Mouse (Mus musculus) ES-E14 (cell line): ENCODE measurements around the gene Il34. TPM values are rescaled to one million over a fixed set of nuclear protein-coding genes. Genes with fewer than 3 reads are reported as not detected.
A peak's percentile ranks its signal among the peaks of the same experiment; 100 is the strongest.

Source experiments
- DNase-seq: peaks from one replicate; pipeline ENCODE4 v3.0.0-alpha.2; 2013; ENCODE audit warnings: low read depth, low spot score
- H3K27ac ChIP-seq: 2 replicates; pipeline ENCODE4 v1.5.1; 2012; ENCODE audit warnings: low read depth, mild to moderate bottlenecking, low read length, moderate library complexity, mixed read lengths; ENCODE audit not compliant: poor library complexity, insufficient read depth, severe bottlenecking
- H3K36me3 ChIP-seq: 2 replicates; pipeline ENCODE4 v1.6.1; 2012; ENCODE audit warnings: mild to moderate bottlenecking, low read length, moderate library complexity, mixed read lengths; ENCODE audit not compliant: control insufficient read depth, poor library complexity, insufficient read depth, severe bottlenecking
- H3K4me1 ChIP-seq, 2 experiments: fragments of 150-350 bp in 1 of 2; sonication (generic) in 1 of 2; 2 replicates each; pipeline ENCODE4 v1.6.1; 2012; ENCODE audit warnings: low read length in 2 of 2, mild to moderate bottlenecking in 1 of 2, mixed read lengths in 1 of 2; ENCODE audit not compliant: control insufficient read depth in 2 of 2, insufficient read depth in 2 of 2, poor library complexity in 1 of 2
- H3K4me3 ChIP-seq, 2 experiments: fragments of 150-350 bp in 1 of 2; sonication (generic) in 1 of 2; 2 replicates each; pipeline ENCODE4 v1.5.1; 2012; ENCODE audit warnings: low read length in 2 of 2, low read depth in 1 of 2, mild to moderate bottlenecking in 1 of 2, mixed read lengths in 1 of 2; ENCODE audit not compliant: insufficient read depth in 1 of 2, poor library complexity in 1 of 2, severe bottlenecking in 1 of 2
- H3K9ac ChIP-seq: 2 replicates; pipeline ENCODE4 v1.6.1; 2012; ENCODE audit warnings: low read depth, mild to moderate bottlenecking, low read length, mixed read lengths; ENCODE audit not compliant: poor library complexity, insufficient read depth, severe bottlenecking
- H3K9me3 ChIP-seq: fragments of 150-350 bp; sonication (generic); 2 replicates; pipeline ENCODE4 v1.6.1; 2012; ENCODE audit warnings: low read depth, mild to moderate bottlenecking, low read length; ENCODE audit not compliant: control insufficient read depth, insufficient read depth
- CHD2 ChIP-seq: IDR thresholded peaks from 2 replicates; pipeline ENCODE4 v1.6.1; 2014; ENCODE audit warnings: mild to moderate bottlenecking, low read depth, low read length, inconsistent platforms
- HCFC1 ChIP-seq: IDR thresholded peaks from 2 replicates; pipeline ENCODE4 v1.6.1; 2012; ENCODE audit warnings: low read length, inconsistent platforms, borderline replicate concordance; ENCODE audit not compliant: insufficient read depth
- MAFK ChIP-seq: IDR thresholded peaks from 2 replicates; pipeline ENCODE4 v1.6.1; 2014; ENCODE audit warnings: mild to moderate bottlenecking, low read depth, low read length, inconsistent platforms; ENCODE audit not compliant: insufficient read depth
- ZC3H11A ChIP-seq: IDR thresholded peaks from 2 replicates; pipeline ENCODE4 v1.6.1; 2012; ENCODE audit warnings: low read depth, mild to moderate bottlenecking, inconsistent platforms, low read length, borderline replicate concordance
- ZNF384 ChIP-seq: IDR thresholded peaks from 2 replicates; pipeline ENCODE4 v1.6.1; 2012; ENCODE audit warnings: low read depth, low read length, inconsistent platforms
- in situ Hi-C, 2 experiments: fragments of 600-800 bp; cut with MboI; formaldehyde crosslinking; loops; one replicate each; pipeline ENCODE4 v1.15.1; 2025; ENCODE audit warnings: low sequenced_read_pairs in 2 of 2, inconsistent platforms in 1 of 2; ENCODE audit not compliant: unreplicated experiment in 2 of 2
- total RNA-seq: library from RNA; depleted of rRNA; stranded (reverse); fragments of 300-350 nt; gene quantifications from 2 replicates; pipeline ENCODE4 v1.2.3, GENCODE M21; 2012

The Il34 gene
- total RNA-seq, 1 experiment: 4.6 TPM

DNA sequence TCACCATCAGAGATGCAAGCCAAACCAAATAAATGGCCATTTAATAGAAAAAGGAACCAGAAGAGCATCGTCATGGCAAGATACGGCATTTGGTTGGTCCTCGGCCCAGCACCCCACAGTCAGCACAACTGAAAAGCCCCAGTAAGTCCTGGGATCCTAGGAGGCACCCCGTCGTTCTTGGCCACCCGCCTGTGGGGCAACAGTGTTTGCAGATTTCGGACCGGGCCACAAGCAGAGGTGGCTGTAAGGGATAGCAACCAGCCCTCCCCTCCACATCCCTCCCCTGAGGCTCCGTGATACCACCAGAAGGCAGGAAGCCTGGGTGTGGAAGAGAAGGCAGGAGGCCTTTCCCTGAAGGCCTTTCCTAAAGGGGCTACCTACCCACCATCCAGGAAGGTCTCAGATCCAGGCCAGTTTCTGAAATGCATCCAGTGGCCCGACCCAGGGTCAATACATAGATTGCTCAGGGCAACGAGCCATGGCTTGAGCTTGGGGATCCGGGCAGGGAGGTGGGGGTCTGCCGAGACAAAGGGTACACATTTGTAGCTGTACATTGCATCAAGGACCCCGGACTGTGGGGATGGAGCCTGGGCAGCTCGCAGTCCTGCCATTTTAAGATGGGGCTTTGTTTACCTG lies 63.8 kb downstream of the Il34 start:
- in situ Hi-C loops: no loop called here
- H3K9me3 ChIP-seq: no peaks in the 10 kb centered on the region

DNA sequence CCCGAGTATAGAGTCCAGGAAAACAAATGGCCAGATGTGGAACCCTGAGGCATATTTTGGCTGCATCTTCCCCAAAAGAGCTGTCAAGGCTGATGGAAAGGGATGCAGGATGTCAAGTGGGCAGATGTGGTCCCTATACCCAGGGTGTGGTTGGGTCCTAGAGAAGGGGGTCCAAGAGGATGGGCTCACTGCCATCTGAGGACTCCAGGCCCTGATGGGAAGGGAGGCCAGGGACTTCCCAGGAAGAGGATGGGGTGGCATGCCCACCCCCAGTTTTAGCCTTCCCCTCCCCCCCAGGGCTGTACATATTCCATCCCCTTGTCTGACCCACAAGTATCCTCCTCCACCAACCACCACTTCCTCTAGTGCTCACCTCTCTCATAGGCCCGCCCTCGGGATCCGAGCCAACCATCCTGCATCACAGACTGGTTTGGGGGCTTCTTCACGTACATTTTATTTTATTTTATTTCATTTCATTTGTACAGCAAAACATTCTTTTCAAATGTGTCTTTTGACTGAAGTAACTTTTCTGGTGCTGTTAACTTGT lies 65.0 kb downstream of the Il34 start:
- Histone ChIP-seq H3K4me3 (no peak overlapping the region), H3K27ac (no peak overlapping the region), H3K4me1 (peaks cover 0 to 10% of the 10 kb centered on the region in 2 experiments; a peak in 1 of 4 replicates), H3K36me3 (no peaks in the 10 kb centered on the region), H3K9ac (no peak overlapping the region), H3K9me3 (no peaks in the 10 kb centered on the region)
- in situ Hi-C loops: no loop called here
- DNase-seq: no peak
- no peak for TF ChIP-seq ZC3H11A
- no peak for TF ChIP-seq MAFK
- no peak for TF ChIP-seq CHD2
- TF ChIP-seq ZNF384: no peak
- TF ChIP-seq HCFC1: no peak

More for the DNA sequence above, 63.8 kb downstream of the Il34 start:
- H3K4me3 ChIP-seq: peak overlapping the region; percentile 11 to 34; a peak in 2 of 4 replicates
- no peak for TF ChIP-seq CHD2
- no peak for TF ChIP-seq ZNF384
- TF ChIP-seq MAFK: no peak
- TF ChIP-seq HCFC1: no peak
- no peak for TF ChIP-seq ZC3H11A
- peaks cover 0 to 8% of the 10 kb centered on the region in 2 experiments; a peak in 1 of 4 replicates for H3K4me1 ChIP-seq
- H3K27ac ChIP-seq: no peak overlapping the region
- no peaks in the 10 kb centered on the region for H3K36me3 ChIP-seq
- no peak for DNase-seq
- H3K9ac ChIP-seq: peak overlapping the region; percentile 1; the same call in 1 of the 2 replicates

GRCm38 (mm10) chr8:110738591-110739195 lies 67.0 kb downstream of the Il34 start:
- no peak for DNase-seq
- H3K36me3 ChIP-seq: no peaks in the 10 kb centered on the region
- H3K9ac ChIP-seq: no peak overlapping the region
- H3K27ac ChIP-seq: no peak overlapping the region
- no peaks in the 10 kb centered on the region for H3K9me3 ChIP-seq
- in situ Hi-C loops: no loop called here
- TF ChIP-seq MAFK (no peak), ZNF384 (no peak), ZC3H11A (no peak), CHD2 (no peak), HCFC1 (no peak)
- H3K4me1 ChIP-seq: peaks cover 0 to 10% of the 10 kb centered on the region in 2 experiments; a peak in 1 of 4 replicates
- H3K4me3 ChIP-seq: peak overlapping the region; percentile 33 to 44; a peak in 2 of 4 replicates

GRCm38 (mm10) chr8:110733036-110733435 lies 72.7 kb downstream of the Il34 start:
- no peak overlapping the region for H3K27ac ChIP-seq
- H3K9ac ChIP-seq: no peak overlapping the region
- H3K9me3 ChIP-seq: no peaks in the 10 kb centered on the region
- TF ChIP-seq MAFK: no peak
- TF ChIP-seq CHD2: no peak
- no peak for TF ChIP-seq ZNF384
- no peak for TF ChIP-seq ZC3H11A
- TF ChIP-seq HCFC1: no peak
- no peak for DNase-seq
- in situ Hi-C loops: no loop called here
- H3K36me3 ChIP-seq: peaks cover 17% of the 10 kb centered on the region; the same call in 1 of the 2 replicates
- no peak overlapping the region for H3K4me3 ChIP-seq
- H3K4me1 ChIP-seq: peaks cover 0 to 7% of the 10 kb centered on the region in 2 experiments; a peak in 1 of 4 replicates
